Mouse (Mus musculus): ENCODE measurements around the gene Nphp4.
A peak's percentile ranks its signal among the peaks of the same experiment; 100 is the strongest.

GRCm38 (mm10) chr4:152520083-152520482 is 43.6 kb downstream of the Nphp4 start:
- TF ChIP-seq CTCF (conservative IDR thresholded peaks at IDR 0.05; ENCODE audit: low read length) = peak; percentile 94
- no peak for TF ChIP-seq POU5F1 (IDR thresholded peaks at IDR 0.05; ENCODE audit: borderline replicate concordance, low read length)

All from E14TG2a.4 (cell line).